Mouse (Mus musculus) hindbrain, postnatal 0 days (tissue): ENCODE measurements at regions not wholly inside any gene's neighbourhood (a gene's known extent, or its start where the extent isn't known, plus 50 kb on each side); places are given as distances from the start of the nearest gene placed in this dataset.

ENCODE experiments used
- ATAC-seq: fragments of 200-750 bp; cut with Nextera tagmentation; 2 replicates; pipeline ENCODE4 v1.8.0; 2017; ENCODE audit warnings: mild to moderate bottlenecking, moderate TSS enrichment, moderate library complexity
- DNase-seq: peaks from one replicate; pipeline ENCODE4 v3.0.0-alpha.2; 2015; ENCODE audit warnings: low spot score
- H3K27ac ChIP-seq: fragments of 300-500 bp; sonication (generic); 2 replicates; pipeline ENCODE4 v1.5.1; 2014; ENCODE audit warnings: mild to moderate bottlenecking
- H3K27me3 ChIP-seq: fragments of 300-500 bp; sonication (generic); 2 replicates; pipeline ENCODE4 v1.6.1; 2014; ENCODE audit warnings: low read length, mixed read lengths; ENCODE audit not compliant: insufficient read depth
- H3K36me3 ChIP-seq: fragments of 300-500 bp; sonication (generic); 2 replicates; pipeline ENCODE4 v1.6.1; 2014; ENCODE audit warnings: low read length, mixed read lengths; ENCODE audit not compliant: insufficient read depth
- H3K4me1 ChIP-seq: fragments of 300-500 bp; sonication (generic); 2 replicates; pipeline ENCODE4 v1.6.1; 2014; ENCODE audit warnings: antibody characterized with exemption, low read length, mixed read lengths; ENCODE audit not compliant: insufficient read depth
- H3K4me2 ChIP-seq: fragments of 300-500 bp; sonication (generic); 2 replicates; pipeline ENCODE4 v1.6.1; 2014; ENCODE audit warnings: low read depth, mild to moderate bottlenecking, low read length, moderate library complexity, mixed read lengths
- H3K4me3 ChIP-seq: fragments of 300-500 bp; sonication (generic); 2 replicates; pipeline ENCODE4 v1.5.1; 2014; ENCODE audit warnings: low read length
- H3K9ac ChIP-seq: fragments of 300-500 bp; sonication (generic); replicated peaks from 2 replicates; pipeline ENCODE4 v1.6.1; 2014; ENCODE audit warnings: mild to moderate bottlenecking, low read length, moderate library complexity, mixed read lengths
- H3K9me3 ChIP-seq: fragments of 300-500 bp; sonication (generic); 2 replicates; pipeline ENCODE4 v1.6.1; 2016; ENCODE audit warnings: low read length, mixed read lengths
- CTCF ChIP-seq: IDR thresholded peaks from 2 replicates; pipeline ENCODE4 v1.5.1; 2016; ENCODE audit warnings: antibody characterized with exemption, control low read depth, low read depth
- WGBS: fragments of 180-500 bp; shearing (Covaris S2); extraction: QIAGEN DNeasy Blood & Tissue Kit; methylation state at CpG from one replicate; pipeline ENCODE4 v1.1.7; 2014; 5-methylcytosine and 5-hydroxymethylcytosine counted together

DNA sequence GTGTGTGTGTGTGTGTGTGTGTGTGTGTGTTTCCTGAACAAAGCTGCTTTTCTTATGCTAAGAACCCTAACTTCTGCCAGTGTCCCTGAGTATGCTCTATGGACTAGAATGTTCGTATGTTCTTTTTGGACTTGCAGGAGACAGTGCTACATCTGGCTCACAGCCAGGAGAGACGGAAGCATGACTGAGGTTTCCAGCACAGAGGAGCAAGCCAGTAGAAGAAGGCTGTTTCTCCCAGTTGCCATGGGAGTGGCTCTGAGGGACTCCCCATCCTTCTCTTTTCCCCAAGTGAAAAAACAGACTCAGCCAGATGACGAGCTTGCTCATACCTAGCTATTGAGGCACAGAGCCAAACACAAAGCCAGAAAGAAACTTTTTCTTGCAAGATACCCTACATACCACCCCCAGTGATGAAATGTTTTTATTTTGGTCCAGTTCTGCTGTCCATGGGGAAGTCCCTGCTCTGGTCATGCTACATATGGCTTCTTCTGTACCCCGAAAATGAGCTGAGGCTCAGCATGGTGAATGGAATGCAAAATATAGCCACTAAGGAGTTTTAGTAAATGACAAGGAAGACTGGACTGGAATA lies 582.3 kb upstream of the Nox3 start:
- Histone ChIP-seq H3K4me3 (no peak overlapping the region), H3K9me3 (no peaks in the 10 kb centered on the region), H3K27ac (no peak overlapping the region), H3K9ac (no peak overlapping the region), H3K4me2 (no peak overlapping the region), H3K4me1 (no peaks in the 10 kb centered on the region), H3K27me3 (no peaks in the 10 kb centered on the region), H3K36me3 (no peaks in the 10 kb centered on the region)
- WGBS = 37% methylated on average over 4 of the region's 4 CpGs
- no peak for ATAC-seq
- peak; percentile 27 for DNase-seq
- TF ChIP-seq CTCF = no peak

DNA sequence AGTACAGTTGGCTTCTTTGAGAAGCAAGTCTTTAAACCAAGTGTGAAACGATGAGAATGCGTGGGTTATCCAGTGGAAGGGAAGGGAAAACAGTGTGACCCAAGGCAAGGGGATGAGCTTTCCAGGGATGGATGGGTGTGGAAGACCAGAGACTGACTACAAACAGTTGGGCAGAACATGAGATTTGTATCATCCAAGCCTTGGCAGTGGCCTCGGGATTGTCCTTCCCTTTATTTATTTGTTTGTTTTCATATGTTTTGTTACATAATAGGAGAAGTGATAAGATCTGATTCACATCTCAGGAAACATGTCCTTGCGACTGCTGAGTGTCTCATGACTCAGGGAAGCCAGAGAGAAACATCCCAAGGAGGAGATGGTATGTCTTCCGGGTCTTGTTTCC lies 585.4 kb upstream of the Nox3 start:
- 91% methylated on average over 5 of the region's 5 CpGs for WGBS
- H3K4me1 ChIP-seq = no peaks in the 10 kb centered on the region

GRCm38 (mm10) chr17:4291418-4291817 lies 595.4 kb upstream of the Nox3 start:
- ATAC-seq = no peak
- WGBS = 85% methylated on average over 2 of the region's 2 CpGs

More for the DNA sequence above, 585.4 kb upstream of the Nox3 start:
- DNase-seq (no peak), ATAC-seq (no peak)
- H3K27me3 ChIP-seq = no peaks in the 10 kb centered on the region
- no peaks in the 10 kb centered on the region for H3K36me3 ChIP-seq
- no peak overlapping the region for H3K9ac ChIP-seq
- H3K4me3 ChIP-seq = no peak overlapping the region
- H3K4me2 ChIP-seq = no peak overlapping the region
- TF ChIP-seq CTCF = no peak
- H3K27ac ChIP-seq = no peak overlapping the region
- H3K9me3 ChIP-seq = no peaks in the 10 kb centered on the region

GRCm38 (mm10) chr17:4296521-4297155 lies 600.6 kb upstream of the Nox3 start:
- H3K4me1 ChIP-seq = no peaks in the 10 kb centered on the region
- no peaks in the 10 kb centered on the region for H3K9me3 ChIP-seq
- no peaks in the 10 kb centered on the region for H3K27me3 ChIP-seq
- H3K4me3 ChIP-seq = no peak overlapping the region
- no peak overlapping the region for H3K27ac ChIP-seq
- peak; percentile 73 for DNase-seq
- H3K9ac ChIP-seq = no peak overlapping the region
- H3K36me3 ChIP-seq = no peaks in the 10 kb centered on the region
- no peak overlapping the region for H3K4me2 ChIP-seq
- ATAC-seq = peak; percentile 64
- no peak for TF ChIP-seq CTCF
- 65% methylated on average over 6 of the region's 6 CpGs for WGBS

More at GRCm38 (mm10) chr17:4291418-4291817, 595.4 kb upstream of the Nox3 start:
- Histone ChIP-seq H3K27me3 (no peaks in the 10 kb centered on the region), H3K9me3 (no peaks in the 10 kb centered on the region), H3K4me1 (no peaks in the 10 kb centered on the region), H3K4me3 (no peak overlapping the region), H3K27ac (no peak overlapping the region), H3K9ac (no peak overlapping the region), H3K36me3 (no peaks in the 10 kb centered on the region), H3K4me2 (no peak overlapping the region)
- no peak for TF ChIP-seq CTCF
- DNase-seq = no peak

- Histone ChIP-seq H3K4me2 (no peak overlapping the region), H3K27ac (0 out of 2 replicates have a peak overlapping the region, but pooled peaks have one; percentile 23), H3K4me3 (no peak overlapping the region), H3K27me3 (no peaks in the 10 kb centered on the region), H3K9me3 (no peaks in the 10 kb centered on the region), H3K36me3 (no peaks in the 10 kb centered on the region), H3K4me1 (no peaks in the 10 kb centered on the region), H3K9ac (no peak overlapping the region)
- TF ChIP-seq CTCF = no peak
- DNase-seq (peak; percentile 66), ATAC-seq (peak; percentile 89)
- 38% methylated on average over 1 of the region's 1 CpGs for WGBS
Observed at GRCm38 (mm10) chr17:4297156-4297535, 601.1 kb upstream of the Nox3 start.

- no peak overlapping the region for H3K9ac ChIP-seq
- DNase-seq = peak; percentile 34
- no peaks in the 10 kb centered on the region for H3K36me3 ChIP-seq
- no peak for ATAC-seq
- H3K4me2 ChIP-seq = no peak overlapping the region
- no peak for TF ChIP-seq CTCF
- no peak overlapping the region for H3K27ac ChIP-seq
- 77% methylated on average over 12 of the region's 12 CpGs for WGBS
- no peaks in the 10 kb centered on the region for H3K9me3 ChIP-seq
- H3K27me3 ChIP-seq = no peaks in the 10 kb centered on the region
- H3K4me1 ChIP-seq = no peaks in the 10 kb centered on the region
- no peak overlapping the region for H3K4me3 ChIP-seq
Observed at GRCm38 (mm10) chr17:4301142-4301853, 605.2 kb upstream of the Nox3 start.

DNA sequence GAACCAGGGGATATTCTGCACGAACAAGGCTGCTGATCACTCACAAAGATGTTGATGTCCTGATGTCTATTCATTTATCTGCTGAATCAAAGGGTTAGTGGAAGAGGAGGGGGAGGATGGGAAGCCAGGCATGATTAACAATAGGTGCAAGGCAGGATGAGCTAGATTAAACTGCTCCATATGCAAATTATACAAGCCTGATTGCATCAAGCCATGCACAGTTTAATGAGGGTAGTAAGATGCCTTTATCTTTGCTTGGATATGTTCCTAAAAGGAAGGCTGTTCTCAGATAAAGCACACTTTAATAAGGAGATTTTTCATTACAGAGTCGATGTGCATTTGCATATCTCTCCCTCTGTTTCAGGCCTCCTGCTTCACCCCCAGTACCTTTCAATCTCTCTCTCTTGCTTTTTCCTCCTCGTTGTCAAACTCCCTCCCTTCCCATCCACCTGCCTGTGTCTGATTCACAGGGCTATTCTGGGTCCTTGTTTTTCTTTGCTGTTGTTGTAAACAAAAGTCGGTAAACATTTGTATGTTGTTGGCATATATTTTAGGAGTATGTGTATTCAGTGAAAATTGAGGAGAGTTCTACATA lies 615.8 kb upstream of the Nox3 start:
- no peak overlapping the region for H3K27ac ChIP-seq
- no peak for TF ChIP-seq CTCF
- no peaks in the 10 kb centered on the region for H3K36me3 ChIP-seq
- ATAC-seq (no peak), DNase-seq (no peak)
- H3K4me2 ChIP-seq = no peak overlapping the region
- no peaks in the 10 kb centered on the region for H3K27me3 ChIP-seq
- no peak overlapping the region for H3K4me3 ChIP-seq
- WGBS = 37% methylated on average over 4 of the region's 4 CpGs
- no peaks in the 10 kb centered on the region for H3K9me3 ChIP-seq
- no peaks in the 10 kb centered on the region for H3K4me1 ChIP-seq
- H3K9ac ChIP-seq = no peak overlapping the region
